Mouse (Mus musculus): ENCODE results near the gene Hsd17b1.

DNA sequence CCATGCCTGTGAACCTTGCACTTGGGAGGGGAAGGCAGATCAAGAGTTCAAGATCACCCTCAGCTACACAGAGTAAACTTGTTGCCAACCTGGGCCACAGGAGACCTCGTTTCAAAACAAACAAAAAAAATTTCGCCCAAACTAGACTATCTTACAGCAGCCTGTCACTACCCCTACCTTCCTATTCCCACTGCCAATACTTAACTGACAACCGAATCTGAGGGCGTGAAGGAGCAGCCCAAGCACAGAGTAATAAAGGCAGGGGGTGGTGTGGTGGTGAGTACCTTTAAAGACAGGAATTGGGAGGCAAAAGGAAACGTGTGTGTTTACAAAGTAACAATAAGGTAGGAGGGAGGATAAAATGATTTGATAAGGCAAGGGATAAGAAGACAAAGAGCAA lies 32.5 kb downstream of the Hsd17b1 start:
- TF ChIP-seq HCFC1 (IDR thresholded peaks at IDR 0.05; ENCODE audit: borderline replicate concordance, insufficient read depth, low read length): no peak
- TF ChIP-seq MAFK (IDR thresholded peaks at IDR 0.05; ENCODE audit: insufficient read depth, low read depth, low read length): no peak

All from ES-E14 (cell line).